Mouse (Mus musculus) frontal cortex, postnatal 25 days (tissue): ENCODE measurements around the gene Sorbs1.
A peak's percentile ranks its signal among the peaks of the same experiment; 100 is the strongest.

Experiments
- DNase-seq, 2 experiments: peaks; one replicate each; pipeline ENCODE4 v3.0.0; 2022; ENCODE audit warnings: low spot score in 2 of 2

Sorbs1 gene

DNA sequence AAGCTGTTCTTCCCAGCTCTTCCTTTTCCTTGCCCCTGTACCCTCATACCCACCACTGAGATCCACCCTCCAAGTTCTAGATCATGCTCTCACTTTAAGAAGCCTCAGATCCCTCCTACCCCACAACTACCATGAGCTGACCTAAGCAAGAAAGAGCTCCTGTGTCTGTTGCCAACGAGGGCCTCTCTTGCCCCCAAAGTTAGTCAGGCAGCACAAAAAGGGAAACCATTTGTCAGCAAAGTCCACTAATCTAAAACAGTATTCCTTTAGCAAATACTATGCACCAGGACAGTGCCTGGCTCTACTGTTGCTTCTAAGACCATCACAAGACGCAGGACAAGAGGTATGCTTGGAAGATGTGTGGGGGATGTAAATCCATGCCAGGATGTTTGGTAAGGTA lies 106.4 kb downstream of the Sorbs1 start:
- no peak for DNase-seq

DNA sequence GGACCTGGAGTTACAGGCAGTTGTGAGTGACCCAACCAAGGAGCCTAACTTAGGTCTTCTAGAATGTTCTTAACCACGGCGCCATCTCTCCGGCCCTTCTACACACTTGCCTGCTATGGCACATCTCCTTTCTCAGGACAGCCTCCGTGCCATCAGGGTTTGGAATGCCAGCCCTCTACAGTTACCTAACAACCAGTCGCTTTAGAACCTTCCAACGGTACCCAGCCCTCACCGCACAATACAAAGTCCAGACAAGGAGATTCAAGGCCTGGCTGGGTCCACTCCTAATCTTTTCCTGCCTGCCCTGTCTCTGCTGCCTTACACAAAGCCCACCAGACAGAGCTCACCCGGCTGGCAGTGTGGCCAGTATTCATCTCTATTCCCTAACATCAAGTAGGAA lies 106.9 kb downstream of the Sorbs1 start:
- DNase-seq = no peak

DNA sequence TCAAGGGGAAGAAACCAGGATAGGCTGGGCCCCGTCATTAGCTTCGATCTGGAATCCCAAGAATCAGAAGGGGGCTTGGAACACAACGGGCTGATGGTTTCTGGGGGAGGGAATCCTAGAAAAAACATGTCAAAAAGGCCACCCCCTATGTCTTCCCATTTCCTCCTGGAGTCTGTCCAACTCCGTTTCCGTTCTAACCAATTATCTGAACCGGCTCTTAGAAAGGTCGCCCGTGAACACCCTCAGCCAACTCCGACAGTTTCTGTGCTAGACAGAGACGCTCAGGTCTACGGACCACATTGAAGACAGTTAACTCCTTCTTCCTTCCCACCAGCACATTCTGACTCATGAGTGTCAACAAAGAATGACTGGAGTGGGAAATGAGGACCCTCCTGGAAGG lies 107.8 kb downstream of the Sorbs1 start:
- DNase-seq = no peak

DNA sequence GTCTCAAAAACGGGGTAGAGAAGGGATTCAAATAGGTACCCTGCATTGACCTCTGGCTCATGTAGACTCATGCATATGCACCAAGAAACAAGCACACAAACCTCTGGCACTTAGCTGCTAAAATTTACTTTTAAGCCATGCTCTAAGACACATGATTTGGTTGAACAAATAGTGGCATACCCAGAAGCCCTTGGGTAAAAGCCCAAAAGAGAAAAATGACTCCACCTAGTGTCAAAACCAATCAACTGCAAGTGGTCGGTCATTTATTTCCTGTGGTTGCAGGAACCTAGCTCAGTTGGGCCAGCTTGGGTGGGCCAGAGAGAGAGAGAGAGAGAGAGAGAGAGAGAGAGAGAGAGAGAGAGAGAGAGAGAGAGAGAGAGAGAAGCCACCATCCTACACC lies 109.0 kb downstream of the Sorbs1 start:
- no peak for DNase-seq

DNA sequence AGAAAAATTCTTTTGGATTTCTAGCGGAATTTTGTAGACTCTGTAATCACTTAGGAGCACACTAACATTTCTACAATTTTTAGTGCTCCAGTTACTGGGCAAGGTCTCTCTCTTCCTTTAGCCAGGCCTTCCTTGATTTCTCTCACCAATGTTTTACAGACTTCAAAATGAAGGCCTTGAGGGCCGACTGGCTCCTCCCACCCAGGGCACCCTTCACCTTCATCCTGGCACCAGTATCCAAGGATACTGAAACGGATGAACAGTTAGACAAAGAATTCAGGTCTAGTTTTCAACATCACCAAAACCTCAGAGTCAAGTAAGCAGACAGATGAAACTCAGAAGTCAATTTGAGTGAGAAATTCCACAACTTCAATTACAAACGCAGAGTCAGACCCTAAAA lies 109.6 kb downstream of the Sorbs1 start:
- no peak for DNase-seq

DNA sequence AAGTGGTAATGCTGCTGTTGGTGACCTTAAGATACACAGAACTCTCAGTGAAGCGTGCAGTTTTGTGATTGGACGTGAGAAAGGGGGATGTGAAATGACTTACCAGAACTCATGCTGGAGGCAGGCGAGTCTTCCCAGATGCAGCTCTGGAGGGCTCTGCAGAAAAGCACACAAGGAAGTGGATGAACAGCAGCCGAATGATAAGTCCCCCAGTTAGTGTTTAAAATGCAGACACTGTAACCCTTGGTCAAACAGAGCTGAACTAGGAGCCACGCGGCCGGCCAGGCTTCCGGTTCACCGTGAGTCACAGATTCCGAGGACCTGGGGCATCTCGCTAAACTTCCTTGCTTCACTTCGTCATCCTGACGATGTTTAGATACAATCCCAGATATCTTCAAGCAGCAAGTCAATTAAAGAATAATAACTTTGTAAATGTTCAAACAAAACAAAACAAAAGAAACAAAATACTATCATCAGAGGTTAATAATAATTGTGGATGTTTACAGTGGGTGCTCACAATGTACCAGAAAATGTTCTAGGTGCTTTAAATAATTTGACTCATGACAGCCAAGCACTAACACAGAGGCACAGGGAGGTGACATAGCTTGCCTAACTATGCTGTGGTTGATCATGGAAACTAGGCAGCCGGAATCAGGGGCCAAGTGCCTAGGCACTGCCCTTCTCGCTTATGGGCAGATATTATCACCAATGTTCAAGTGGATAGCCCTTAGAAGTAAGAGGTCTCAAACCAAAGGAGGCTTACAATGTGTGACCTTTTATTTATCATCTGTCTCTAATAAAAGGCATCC lies 111.2 kb downstream of the Sorbs1 start:
- no peak for DNase-seq

DNA sequence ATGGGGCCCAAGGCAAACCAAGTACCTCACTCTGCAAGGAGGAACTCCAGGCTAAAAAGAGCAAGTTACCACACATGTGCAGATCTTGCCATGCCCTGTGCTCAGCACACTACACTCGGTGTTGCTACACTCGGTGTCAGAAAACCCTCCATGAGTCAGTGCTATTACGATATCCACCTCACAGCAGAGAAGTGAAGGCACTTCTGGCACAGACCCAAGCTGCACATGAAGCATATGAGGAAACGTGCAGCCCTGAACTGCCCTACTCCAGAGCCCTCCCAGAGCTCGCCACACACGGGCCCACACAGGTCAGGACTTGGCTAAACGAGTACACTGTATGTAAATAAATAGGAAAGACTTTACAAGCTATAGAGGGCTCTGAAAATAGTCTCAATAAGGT lies 112.4 kb downstream of the Sorbs1 start:
- DNase-seq = no peak

DNA sequence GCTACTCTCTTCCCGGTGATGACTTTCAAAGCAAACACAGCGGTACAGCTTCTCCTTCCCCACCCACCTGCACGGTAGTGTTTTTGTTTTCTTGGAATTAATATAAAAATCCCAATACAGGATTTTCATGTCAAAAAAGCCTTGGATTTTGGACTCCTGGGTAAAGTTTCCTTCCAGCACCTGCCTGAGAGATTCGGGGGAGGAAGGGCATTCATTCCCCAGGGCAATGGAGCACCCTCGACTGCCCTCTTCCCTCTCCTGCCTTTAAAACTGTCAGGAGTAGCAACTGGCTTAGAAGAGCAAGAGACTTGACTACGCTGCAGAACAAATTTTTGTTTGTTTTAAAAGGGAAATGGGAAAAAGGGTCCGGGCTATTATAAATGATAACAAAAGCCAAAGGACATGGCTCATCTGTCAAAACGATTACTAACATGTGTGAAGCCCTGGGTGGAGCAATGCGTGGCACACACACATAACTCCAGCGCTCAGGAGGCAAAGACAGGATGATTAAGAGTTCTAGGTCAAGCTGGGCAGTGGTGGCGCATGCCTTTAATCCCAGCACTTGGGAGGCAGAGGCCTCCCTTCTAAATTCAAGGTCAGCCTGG lies 113.1 kb downstream of the Sorbs1 start:
- no peak for DNase-seq

DNA sequence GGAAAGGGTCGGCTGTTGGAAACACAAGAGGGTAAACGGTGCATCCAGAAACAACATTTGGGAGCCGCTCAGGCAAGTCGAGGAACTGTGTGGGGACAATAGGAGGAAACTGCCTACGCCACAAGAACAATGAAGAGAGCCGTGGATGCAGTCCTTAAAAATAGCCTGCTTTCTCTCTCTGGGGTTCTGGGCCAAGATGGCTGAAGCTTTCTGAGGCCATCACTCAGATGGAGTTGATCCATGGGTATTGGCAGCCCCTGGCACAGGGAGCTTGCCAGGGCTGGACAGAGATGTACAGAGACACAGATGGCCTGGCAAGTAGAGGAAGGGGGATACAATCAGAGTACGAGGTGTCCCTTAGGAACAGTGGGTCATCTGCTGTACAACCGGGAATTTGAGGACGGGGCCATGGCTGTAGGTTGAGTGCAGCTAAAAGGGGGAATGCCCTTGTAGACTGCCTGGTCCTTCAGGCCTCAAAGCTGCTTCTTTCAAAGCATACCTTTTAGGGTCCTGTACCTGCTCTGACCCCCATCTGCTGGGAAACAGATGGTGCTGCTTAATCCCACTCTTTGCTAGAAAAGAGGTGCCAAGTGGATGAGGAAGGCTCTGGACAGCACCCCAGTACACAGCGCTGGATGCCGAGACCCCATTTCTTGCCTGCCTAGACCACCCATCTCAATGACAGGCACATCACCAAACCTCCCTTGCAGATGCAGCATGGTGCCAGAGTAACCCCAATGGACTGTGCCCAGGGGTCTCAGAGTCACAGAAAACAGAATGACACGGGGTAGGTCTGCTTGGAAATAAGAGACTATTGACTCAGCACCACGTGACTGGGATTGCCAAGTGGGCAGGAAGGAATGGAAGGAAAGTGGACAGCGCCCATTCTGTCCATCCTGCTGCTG lies 117.6 kb downstream of the Sorbs1 start:
- DNase-seq = no peak

DNA sequence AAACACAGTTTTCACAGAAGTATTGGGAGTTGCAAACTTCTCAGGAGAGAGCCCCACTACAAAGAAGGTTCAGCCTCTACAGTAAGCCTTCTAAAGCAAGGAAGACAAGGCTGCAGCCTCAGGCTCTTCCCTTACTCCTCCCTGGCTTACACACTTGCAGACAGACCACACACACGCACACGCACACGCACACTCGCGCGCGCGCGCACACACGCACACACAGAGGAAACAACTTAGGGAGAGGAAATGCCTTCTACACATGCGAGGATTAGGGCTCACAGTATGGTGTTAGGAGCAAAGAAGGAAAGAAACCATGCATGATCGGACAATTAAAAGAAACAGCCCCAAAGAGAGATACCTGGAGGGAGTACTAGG lies 118.3 kb downstream of the Sorbs1 start:
- DNase-seq = no peak

DNA sequence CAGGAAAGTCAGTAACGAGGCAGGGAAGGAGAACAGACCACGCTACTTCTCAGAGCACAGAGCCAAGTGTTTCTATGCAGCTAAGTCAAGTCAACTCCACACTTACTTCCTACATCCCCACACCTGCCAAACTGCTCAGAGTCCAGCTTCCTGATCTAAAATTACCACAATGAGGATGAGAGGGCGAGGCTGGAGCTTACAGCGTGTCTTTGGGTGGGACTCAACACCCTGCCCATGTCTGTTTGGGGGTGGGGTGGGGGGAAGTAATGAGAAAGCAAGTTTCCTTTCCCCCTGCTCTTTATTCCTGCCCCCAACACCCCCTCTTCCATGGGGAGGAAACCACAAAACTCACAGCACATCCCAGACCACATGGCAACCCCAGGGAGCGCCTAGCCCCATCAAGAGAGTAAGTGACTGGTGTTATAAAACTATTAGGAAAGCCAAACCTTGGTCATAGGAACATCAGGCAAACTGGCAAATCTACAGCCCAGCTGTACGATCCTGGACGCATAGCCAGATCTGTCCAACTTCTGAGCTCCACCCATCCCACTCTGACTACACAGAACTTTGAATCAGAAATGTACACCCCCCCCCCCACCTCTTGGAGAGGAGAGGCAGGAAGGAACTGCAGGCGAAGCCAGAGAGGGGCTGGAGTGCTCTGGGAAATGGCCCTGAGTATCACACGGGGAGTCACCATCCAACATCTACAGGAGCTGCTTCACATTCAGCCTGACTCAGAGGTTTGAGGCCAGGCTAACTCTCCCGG lies 118.8 kb downstream of the Sorbs1 start:
- DNase-seq = no peak

DNA sequence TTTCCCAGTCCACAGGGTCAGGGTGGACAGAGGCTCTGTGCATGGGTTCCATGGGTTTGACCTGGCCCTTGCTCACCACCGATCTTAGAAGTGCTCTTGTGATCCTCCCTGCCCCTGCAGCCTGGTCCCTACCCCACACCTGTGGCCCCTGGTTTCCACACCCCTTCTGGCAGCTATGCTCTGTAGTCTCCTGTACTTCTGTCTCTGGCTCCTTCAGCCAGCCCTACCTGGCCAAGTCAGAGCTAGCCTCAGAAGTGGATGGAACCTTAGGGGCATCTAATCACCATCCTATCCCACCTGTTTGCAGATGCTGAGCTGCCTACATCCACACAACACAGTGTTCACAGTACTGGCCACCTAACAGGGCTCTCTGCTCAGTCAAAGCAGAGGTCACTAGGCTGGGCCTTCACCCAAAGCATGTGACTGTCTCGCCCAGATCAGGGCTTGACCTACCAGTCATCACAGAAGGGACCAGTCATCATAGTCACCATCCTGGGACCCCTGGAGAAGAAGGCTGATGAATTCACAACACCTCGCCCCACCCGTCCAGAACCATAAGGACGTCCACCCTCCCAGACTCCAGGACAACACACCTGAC lies 120.7 kb downstream of the Sorbs1 start:
- no peak for DNase-seq

DNA sequence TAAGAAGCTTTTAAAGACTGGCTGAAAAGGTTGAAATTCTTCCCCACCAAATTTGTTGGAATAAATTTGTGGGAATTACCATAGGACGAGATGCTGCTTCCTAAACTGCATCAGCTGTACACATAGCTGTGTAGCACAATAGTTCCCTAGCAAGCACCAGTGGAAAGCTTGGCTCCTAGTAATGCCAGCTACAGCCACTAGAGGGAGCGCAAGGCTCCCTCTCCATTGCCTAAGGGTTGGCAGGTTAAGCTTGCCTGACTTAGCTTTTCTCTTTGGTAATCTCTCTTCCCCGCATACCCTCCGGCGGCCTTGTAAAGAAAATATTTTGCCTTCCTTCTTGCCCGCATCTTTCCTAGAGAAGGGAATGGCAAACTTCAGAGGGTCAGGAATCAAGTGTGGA lies 122.1 kb downstream of the Sorbs1 start:
- peak; percentile 76 to 79 for DNase-seq

DNA sequence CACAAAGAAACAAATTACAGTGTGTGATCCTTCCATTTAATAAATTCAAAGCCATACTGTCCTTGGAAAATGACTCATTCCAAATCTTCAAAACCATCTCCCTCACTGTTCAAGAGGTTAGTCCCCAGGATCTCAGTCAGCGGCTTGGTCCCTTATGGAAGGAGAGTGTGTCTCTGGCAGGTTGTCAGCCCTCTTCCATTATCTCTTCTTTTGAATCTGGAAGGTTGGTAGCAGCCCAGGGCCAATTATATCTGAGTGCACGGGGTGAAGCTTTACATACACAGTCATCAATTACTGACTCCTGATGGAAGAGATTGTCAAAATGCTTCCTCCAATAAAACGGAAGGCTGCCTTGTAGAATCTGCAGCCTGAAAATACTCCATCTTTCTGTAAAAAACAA lies 126.7 kb downstream of the Sorbs1 start:
- no peak for DNase-seq

DNA sequence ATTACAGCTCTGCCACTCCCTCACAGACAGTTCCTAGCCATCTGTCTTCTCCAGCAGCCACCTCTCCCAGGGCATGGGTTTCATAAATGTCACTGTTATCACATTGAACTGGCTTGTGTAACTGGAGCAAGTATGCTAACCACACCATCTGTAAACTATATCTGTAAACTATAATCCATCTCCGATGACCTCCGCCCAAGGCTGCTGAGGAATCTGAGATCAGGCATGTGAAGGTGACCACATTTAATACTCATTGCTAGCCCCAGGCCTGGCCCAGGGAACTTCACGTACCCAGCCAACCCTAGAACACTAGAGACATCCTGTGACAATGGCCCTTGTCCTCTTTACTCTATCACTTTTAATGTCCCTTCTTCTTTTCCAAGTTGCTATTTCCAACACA lies 128.2 kb downstream of the Sorbs1 start:
- DNase-seq = no peak

DNA sequence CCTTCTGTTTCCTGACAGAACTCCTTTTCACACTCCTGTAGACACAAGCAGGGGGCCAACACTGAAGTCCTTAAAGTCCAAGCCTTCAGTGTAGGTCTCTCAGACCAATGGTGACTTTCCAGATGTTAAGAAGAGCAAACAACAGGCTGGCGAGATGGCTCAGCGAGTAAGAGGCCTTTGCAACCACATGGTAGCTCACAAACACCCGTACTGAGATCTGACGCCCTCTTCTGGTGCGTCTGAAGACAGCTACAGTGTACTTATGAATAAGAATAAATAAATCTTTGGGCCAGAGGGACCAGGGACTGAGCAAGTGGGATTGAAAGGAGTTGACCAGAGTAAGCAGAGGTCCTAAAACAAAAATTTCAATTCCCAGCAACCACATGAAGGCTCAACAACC lies 129.6 kb downstream of the Sorbs1 start:
- no peak for DNase-seq

DNA sequence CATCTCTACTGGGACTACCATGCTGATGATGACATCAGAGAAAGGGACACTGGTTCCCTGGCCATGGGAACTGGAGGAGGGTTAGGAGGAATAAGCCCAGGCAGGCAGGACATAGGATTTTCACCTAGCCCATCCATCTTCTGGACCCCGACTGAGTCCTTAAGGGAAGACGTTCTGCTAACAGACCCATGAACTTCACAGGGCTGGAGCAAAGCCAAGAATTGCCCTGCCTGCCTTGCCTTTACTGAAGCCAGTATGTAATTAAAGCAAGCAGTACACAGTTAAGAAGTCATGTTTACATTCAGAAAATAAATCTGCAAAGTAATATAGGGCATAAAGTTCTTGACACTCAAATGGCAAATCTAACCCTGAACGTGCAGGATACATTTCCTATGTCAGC lies 132.9 kb downstream of the Sorbs1 start:
- DNase-seq = no peak

DNA sequence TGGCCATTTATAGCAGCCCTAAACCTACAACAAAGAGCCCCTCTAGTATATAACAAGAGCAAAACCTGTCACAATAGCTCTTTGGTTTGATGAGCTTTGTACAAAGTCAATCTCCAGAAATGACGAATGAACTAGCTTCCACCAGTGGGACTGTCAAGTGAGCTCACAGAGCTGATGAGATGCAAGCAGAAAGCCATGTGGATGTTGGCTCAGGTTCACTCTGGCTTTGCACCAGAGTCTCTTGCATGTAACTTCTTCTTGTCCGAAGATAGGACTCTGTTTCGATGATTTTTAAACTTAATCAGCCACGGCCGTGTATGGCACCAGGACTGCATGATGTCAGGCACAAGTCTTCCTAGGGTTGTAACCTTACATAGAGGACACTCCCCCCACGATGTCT lies 133.6 kb downstream of the Sorbs1 start:
- no peak for DNase-seq

DNA sequence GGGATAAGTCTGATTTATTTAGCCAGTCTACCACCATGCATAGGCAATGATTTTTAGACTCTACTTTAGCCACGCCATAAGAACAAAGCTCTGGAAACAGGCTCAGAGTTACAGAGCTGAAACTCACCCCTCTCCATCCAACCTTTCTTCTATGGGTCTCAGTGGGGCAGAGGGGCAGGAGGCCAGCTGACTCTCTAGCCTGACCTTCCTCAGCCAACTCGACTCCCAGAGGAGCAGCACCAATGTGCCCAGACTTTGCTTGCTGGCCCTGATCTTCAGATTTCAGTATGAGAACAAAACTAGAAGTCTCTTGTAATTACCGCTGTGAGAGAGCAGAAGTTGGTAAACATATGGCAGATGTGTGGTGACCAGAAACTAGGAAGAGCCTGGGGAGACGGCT lies 134.5 kb downstream of the Sorbs1 start:
- DNase-seq = no peak

DNA sequence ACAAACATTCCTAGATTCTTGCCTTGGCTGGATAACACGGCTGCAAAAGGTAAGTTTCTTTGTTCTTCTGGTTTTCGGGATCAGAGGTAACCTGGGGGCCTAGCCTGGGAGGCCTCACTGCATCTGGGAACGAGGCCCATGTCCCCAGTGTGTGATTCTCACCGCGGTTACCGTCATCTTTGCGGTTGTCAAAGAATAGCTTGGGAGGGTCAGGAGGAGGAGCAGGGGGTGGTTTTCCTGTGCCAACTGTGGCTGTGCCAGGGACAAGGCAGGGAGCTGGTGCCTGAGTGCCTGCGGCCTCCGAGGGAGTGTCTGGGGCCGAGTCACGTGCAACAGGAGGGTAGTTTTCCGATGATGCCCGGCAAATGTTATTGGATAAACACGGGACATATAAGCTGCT lies 135.9 kb downstream of the Sorbs1 start:
- DNase-seq = no peak

DNA sequence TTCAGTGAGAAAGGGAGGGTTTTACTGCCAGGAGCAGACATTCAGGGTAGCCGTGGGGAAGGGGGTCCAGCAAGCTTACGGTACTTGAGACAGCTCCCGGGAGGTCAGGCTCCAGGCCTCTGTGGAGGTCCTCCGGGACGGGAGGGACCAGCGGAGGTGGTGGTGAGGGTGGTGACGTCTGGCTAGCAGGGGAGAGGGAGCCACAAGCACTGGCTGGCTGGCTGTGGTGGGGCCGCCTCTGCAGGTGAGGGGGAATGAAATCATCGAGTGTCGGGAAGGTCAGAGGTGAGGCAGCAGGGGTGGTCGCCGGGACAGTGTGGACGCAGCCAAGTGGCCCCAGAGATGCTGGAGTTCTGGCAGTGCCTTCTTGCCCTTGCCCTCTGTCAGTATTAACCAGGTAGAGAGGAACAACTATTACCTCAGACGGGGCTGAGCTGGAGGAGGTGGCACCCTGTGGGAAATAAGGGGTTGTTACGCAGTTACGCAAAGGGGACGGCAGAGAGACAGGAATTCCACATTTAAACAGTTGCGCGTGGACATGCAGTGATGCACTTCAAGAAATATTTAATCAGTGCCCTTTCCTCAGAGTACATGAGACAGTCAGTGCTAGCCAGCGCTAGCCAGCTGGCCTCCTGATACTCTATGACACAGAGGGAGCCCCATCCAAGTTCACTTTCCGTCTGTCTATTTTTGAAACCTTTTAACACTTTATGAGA lies 136.9 kb downstream of the Sorbs1 start:
- no peak for DNase-seq
